Mouse (Mus musculus) megakaryocyte, embryonic 14.5 days (primary cell): ENCODE measurements around the gene Gm15517. TPM values are rescaled to one million over a fixed set of nuclear protein-coding genes. Genes with fewer than 3 reads are reported as not detected.
A peak's percentile ranks its signal among the peaks of the same experiment; 100 is the strongest.
"Not testable (repeated sequence)": the region's sequence is repeated elsewhere in the genome, so short reads cannot be mapped to it uniquely, and the experiment has no call there.

Experiments used
- H3K27me3 ChIP-seq: replicated peaks from 2 replicates; pipeline ENCODE3; 2012; ENCODE audit warnings: inconsistent platforms
- H3K36me3 ChIP-seq: replicated peaks from 2 replicates; pipeline ENCODE3; 2012; ENCODE audit warnings: low read length, inconsistent platforms, mixed read lengths
- H3K4me1 ChIP-seq: 2 replicates; pipeline ENCODE4 v1.6.1; 2012; ENCODE audit warnings: inconsistent platforms
- H3K4me3 ChIP-seq: replicated peaks from 2 replicates; pipeline ENCODE3; 2012; ENCODE audit warnings: moderate library complexity, mild to moderate bottlenecking, inconsistent platforms
- H3K9me3 ChIP-seq: 2 replicates; pipeline ENCODE4 v1.6.1; 2012; ENCODE audit warnings: inconsistent platforms
- FLI1 ChIP-seq: IDR thresholded peaks from 2 replicates; pipeline ENCODE4 v1.6.1; 2012; ENCODE audit warnings: low read length, inconsistent platforms, mixed read lengths
- GATA1 ChIP-seq: IDR thresholded peaks from 3 replicates; pipeline ENCODE4 v1.6.1; 2012; ENCODE audit warnings: mixed read lengths, low read length, inconsistent platforms, borderline replicate concordance
- polyA plus RNA-seq: library from polyadenylated mRNA; stranded (reverse); fragments of >175 nt; gene quantifications from 2 replicates; pipeline ENCODE4 v1.2.3, GENCODE M21; 2012; ENCODE audit warnings: low replicate concordance; ENCODE audit not compliant: insufficient read depth

The Gm15517 gene
- polyA plus RNA-seq, 1 experiment, result not detected

- no peak overlapping the region for H3K4me3 ChIP-seq
- peaks cover 38% of the 10 kb centered on the region for H3K27me3 ChIP-seq
- peaks cover 12% of the 10 kb centered on the region for H3K9me3 ChIP-seq
- TF ChIP-seq GATA1 (no peak), FLI1 (no peak)
- H3K36me3 ChIP-seq, result no peaks in the 10 kb centered on the region
- H3K4me1 ChIP-seq, result no peaks in the 10 kb centered on the region
These were observed 19.7 kb downstream of the Gm15517 start for GRCm38 (mm10) chr7:44280959-44281358.

GRCm38 (mm10) chr7:44281586-44281985 is 20.3 kb downstream of the Gm15517 start:
- TF ChIP-seq GATA1 (no peak), FLI1 (no peak)
- H3K9me3 ChIP-seq, result peaks cover 9% of the 10 kb centered on the region
- H3K4me1 ChIP-seq, result no peaks in the 10 kb centered on the region
- no peaks in the 10 kb centered on the region for H3K36me3 ChIP-seq
- no peak overlapping the region for H3K4me3 ChIP-seq
- H3K27me3 ChIP-seq, result peaks cover 36% of the 10 kb centered on the region

DNA sequence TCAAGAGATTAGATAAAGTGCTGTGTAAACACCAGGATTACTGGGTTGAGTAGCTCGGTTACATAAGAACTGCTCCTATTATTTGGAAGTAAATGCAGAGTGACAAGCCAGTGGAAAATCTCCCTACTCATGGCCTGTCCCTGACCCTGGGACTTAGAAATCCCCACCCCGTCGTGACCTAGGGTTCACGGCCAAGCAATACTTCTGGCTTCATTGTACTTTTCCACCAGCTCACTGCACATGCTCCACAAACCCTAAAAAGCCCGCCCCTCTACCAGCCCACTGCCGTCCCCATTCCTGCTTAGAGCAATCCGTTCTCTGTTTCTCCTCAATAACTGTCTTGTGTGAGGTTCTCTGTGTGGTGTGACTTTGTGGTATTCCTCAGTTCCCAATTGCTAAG is 26.5 kb downstream of the Gm15517 start:
- Histone ChIP-seq H3K36me3 (no peaks in the 10 kb centered on the region), H3K4me3 (no peak overlapping the region), H3K27me3 (peaks cover 35% of the 10 kb centered on the region), H3K9me3 (peaks cover 16% of the 10 kb centered on the region), H3K4me1 (no peaks in the 10 kb centered on the region)
- no peak for TF ChIP-seq GATA1
- no peak for TF ChIP-seq FLI1

GRCm38 (mm10) chr7:44290986-44291385 is 29.7 kb downstream of the Gm15517 start:
- Histone ChIP-seq H3K27me3 (peaks cover 32% of the 10 kb centered on the region), H3K9me3 (peaks cover 24% of the 10 kb centered on the region), H3K4me1 (no peaks in the 10 kb centered on the region), H3K36me3 (no peaks in the 10 kb centered on the region), H3K4me3 (no peak overlapping the region)
- TF ChIP-seq FLI1 (no peak), GATA1 (no peak)

GRCm38 (mm10) chr7:44291418-44291817 is 30.2 kb downstream of the Gm15517 start:
- Histone ChIP-seq H3K4me1 (no peaks in the 10 kb centered on the region), H3K36me3 (no peaks in the 10 kb centered on the region), H3K27me3 (peaks cover 34% of the 10 kb centered on the region), H3K4me3 (no peak overlapping the region), H3K9me3 (peaks cover 28% of the 10 kb centered on the region)
- TF ChIP-seq GATA1, result no peak

DNA sequence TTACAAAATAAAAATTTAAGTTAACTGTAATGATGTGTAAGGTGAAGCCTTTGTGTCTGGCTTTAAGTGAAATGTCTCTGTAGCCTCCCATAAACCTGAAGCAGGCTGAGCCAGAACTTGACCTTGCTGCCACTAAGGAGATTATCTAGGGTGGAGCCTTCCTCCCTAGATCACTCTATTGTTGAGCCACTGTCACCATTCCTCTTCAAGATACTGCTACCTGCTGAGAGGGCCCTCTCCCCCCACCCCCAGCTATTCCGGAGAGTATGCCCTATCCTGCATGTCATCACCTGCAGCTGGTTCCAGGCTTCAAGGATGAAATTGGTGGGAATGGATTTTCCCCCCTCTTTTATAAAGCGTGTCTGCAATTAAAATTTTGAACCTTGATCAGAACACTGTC is 36.3 kb downstream of the Gm15517 start:
- not testable (repeated sequence) for H3K4me3 ChIP-seq, H3K4me1 ChIP-seq
- peaks cover 25% of the 10 kb centered on the region for H3K27me3 ChIP-seq

GRCm38 (mm10) chr7:44303346-44304340 is 42.4 kb downstream of the Gm15517 start:
- H3K9me3 ChIP-seq, result no peaks in the 10 kb centered on the region
- TF ChIP-seq FLI1 (no peak), GATA1 (no peak)
- H3K4me3 ChIP-seq, result peak overlapping the region; percentile 97
- no peaks in the 10 kb centered on the region for H3K36me3 ChIP-seq
- peaks cover 38% of the 10 kb centered on the region for H3K27me3 ChIP-seq
- peaks cover 36% of the 10 kb centered on the region for H3K4me1 ChIP-seq

More for the DNA sequence above, 36.3 kb downstream of the Gm15517 start:
- not testable (repeated sequence) for H3K36me3 ChIP-seq
- H3K9me3 ChIP-seq, result peaks cover 20% of the 10 kb centered on the region

DNA sequence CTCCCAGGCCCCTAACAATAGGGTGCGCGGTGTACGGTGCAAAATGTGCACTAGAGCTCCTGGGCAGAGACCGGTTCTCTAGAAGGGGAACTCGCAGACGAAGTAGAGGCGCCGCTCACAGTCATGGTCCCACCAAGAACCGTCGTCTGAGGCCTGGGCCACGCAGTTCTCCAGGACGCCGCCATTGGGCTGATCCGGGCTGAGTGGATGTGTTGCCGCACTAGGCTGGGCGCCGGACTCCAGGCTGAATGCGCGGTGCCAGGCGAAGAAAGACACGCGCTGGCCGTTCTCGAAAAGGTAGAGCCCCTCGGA is 43.2 kb downstream of the Gm15517 start:
- Histone ChIP-seq H3K36me3 (no peaks in the 10 kb centered on the region), H3K4me3 (peak overlapping the region; percentile 97), H3K9me3 (no peaks in the 10 kb centered on the region), H3K27me3 (peaks cover 42% of the 10 kb centered on the region), H3K4me1 (peaks cover 36% of the 10 kb centered on the region)
- TF ChIP-seq FLI1 (no peak), GATA1 (no peak)

- Histone ChIP-seq H3K27me3 (peaks cover 48% of the 10 kb centered on the region), H3K4me3 (peak overlapping the region; percentile 97), H3K36me3 (no peaks in the 10 kb centered on the region), H3K4me1 (peaks cover 36% of the 10 kb centered on the region), H3K9me3 (no peaks in the 10 kb centered on the region)
- TF ChIP-seq GATA1 (no peak), FLI1 (no peak)
These were observed 43.8 kb downstream of the Gm15517 start for GRCm38 (mm10) chr7:44304775-44305641.

DNA sequence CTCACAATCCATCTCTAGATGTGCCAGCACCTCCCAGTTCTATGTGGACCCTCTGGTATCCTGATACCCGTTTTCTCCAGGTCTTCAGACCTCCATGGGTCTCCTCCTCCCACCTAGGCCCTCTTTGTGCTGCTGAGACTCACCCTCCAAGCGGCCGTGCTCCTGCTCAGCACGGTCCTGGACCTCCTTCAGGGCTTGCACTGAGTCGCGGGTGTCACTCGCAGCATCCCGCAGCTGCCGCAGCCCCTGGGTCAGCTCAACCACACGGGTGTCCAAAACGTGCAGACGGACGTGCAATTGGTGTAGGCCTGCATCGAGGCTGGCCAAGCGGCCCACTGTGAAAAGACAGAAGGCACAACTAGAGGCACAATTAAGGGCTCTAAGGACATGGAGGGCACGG is 44.4 kb downstream of the Gm15517 start:
- H3K27me3 ChIP-seq, result peaks cover 50% of the 10 kb centered on the region
- no peaks in the 10 kb centered on the region for H3K9me3 ChIP-seq
- peak overlapping the region; percentile 97 for H3K4me3 ChIP-seq
- TF ChIP-seq GATA1 (no peak), FLI1 (no peak)
- no peaks in the 10 kb centered on the region for H3K36me3 ChIP-seq
- H3K4me1 ChIP-seq, result peaks cover 43% of the 10 kb centered on the region
